Mouse (Mus musculus) forebrain, embryonic 11.5 days (tissue): Measurements from ENCODE around the gene C3. TPM values are rescaled to one million over a fixed set of nuclear protein-coding genes. Genes with fewer than 3 reads are reported as not detected.

Source experiments
- ATAC-seq: fragments of 200-750 bp; cut with Nextera tagmentation; replicated peaks from 2 replicates; pipeline ENCODE4 v1.8.0; 2017; ENCODE audit warnings: moderate TSS enrichment; ENCODE audit not compliant: low FRiP score
- DNase-seq: peaks from one replicate; pipeline ENCODE4 v3.0.0-alpha.2; 2017; ENCODE audit warnings: low spot score
- H3K27ac ChIP-seq: fragments of 300-500 bp; sonication (generic); 2 replicates; pipeline ENCODE4 v1.5.1; 2014; ENCODE audit warnings: low read depth, low read length
- H3K27me3 ChIP-seq: fragments of 300-500 bp; sonication (generic); 2 replicates; pipeline ENCODE4 v1.6.1; 2014; ENCODE audit warnings: mild to moderate bottlenecking, low read length, mixed read lengths; ENCODE audit not compliant: control insufficient read depth, insufficient read depth
- H3K36me3 ChIP-seq: fragments of 300-500 bp; sonication (generic); 2 replicates; pipeline ENCODE4 v1.6.1; 2014; ENCODE audit warnings: mild to moderate bottlenecking, low read length, moderate library complexity, mixed read lengths; ENCODE audit not compliant: control insufficient read depth, insufficient read depth
- H3K4me1 ChIP-seq: fragments of 300-500 bp; sonication (generic); replicated peaks from 2 replicates; pipeline ENCODE4 v1.6.1; 2014; ENCODE audit warnings: low read length, mixed read lengths; ENCODE audit not compliant: control insufficient read depth, insufficient read depth
- H3K4me2 ChIP-seq: fragments of 300-500 bp; sonication (generic); 2 replicates; pipeline ENCODE4 v1.6.1; 2014; ENCODE audit warnings: low read depth, mild to moderate bottlenecking, low read length, moderate library complexity, mixed read lengths; ENCODE audit not compliant: severe bottlenecking
- H3K4me3 ChIP-seq: fragments of 300-500 bp; sonication (generic); 2 replicates; pipeline ENCODE4 v1.5.1; 2014; ENCODE audit warnings: low read depth, low read length
- H3K9ac ChIP-seq: fragments of 300-500 bp; sonication (generic); 2 replicates; pipeline ENCODE4 v1.6.1; 2014; ENCODE audit warnings: low read length
- H3K9me3 ChIP-seq: fragments of 300-500 bp; sonication (generic); 2 replicates; pipeline ENCODE4 v1.6.1; 2016; ENCODE audit warnings: low read length, mixed read lengths; ENCODE audit not compliant: control insufficient read depth
- WGBS: fragments of 180-500 bp; shearing (Covaris S2); extraction: QIAGEN DNeasy Blood & Tissue Kit; methylation state at CpG from one replicate; pipeline ENCODE4 v1.1.7; 2014; 5-methylcytosine and 5-hydroxymethylcytosine counted together
- microRNA-seq: library from miRNA; unstranded; fragments of <30 nt; microRNA quantifications from one replicate; pipeline ENCODE4, GENCODE M21; 2016; ENCODE audit not compliant: insufficient number of aligned reads
- polyA plus RNA-seq: library from polyadenylated mRNA; unstranded; fragments of >200 nt; fragmentation: Nextera tagmentation; extraction: Ambion mirVana; gene quantifications from 2 replicates; pipeline ENCODE4 v1.2.1, GENCODE M21; 2014

C3 gene
- polyA plus RNA-seq, 1 experiment from 2014 or later = not detected

DNA sequence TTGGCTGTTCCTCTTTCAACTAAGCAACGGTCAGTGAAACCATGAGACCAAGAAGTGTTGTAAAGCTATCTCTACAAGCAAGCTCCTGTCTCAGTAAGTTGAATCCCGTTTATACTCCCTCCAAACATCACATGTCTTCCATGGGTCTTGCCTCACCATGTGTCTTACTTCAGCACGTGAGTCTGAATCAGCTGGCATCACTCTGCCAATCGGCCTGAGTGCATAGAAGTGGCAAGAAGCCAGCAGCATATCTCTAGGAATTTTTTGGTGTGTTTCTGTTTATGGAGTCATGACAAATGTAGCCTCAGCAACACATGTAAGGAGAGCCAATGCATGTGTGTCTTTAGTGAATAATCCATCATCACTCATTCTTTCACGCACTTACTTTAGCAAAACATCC, 55.6 kb downstream of the C3 start:
- H3K27me3 ChIP-seq = no peaks in the 10 kb centered on the region

DNA sequence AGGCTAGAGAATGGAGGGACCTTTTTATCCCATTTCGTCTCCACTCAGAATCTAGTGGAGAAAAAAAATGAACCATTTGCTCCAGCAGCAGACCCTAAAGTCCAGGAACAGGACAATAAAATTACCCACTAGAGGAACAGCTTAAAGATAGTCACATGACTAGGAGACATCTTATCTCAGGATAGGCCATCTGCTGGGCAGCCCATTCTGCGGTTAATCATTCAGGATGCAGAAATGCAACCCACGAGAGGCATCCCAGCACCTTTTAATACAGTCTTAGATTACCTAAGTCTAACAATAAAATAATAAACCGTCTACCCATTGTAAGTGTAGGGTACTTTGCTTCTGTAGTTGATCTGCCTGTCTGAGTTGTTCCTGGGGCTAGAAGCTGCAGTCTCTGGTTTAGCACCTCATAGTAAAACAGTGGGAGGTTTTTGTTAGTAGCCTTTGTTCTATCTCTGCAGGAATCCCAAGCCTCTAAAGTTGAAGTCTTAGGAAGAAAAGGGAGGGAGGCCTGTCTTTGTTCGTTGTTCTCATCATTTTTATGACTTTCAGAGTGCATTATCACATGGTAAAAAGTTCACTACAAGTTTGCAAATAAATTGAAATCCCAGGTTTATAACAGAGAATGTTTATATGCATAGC, 57.2 kb downstream of the C3 start:
- no peak overlapping the region for H3K4me2 ChIP-seq
- H3K27ac ChIP-seq = no peak overlapping the region
- no peaks in the 10 kb centered on the region for H3K9me3 ChIP-seq
- H3K36me3 ChIP-seq = no peaks in the 10 kb centered on the region
- 57% methylated on average over 5 of the region's 5 CpGs for WGBS
- no peak overlapping the region for H3K4me3 ChIP-seq
- 0 out of 2 replicates have a peak, but pooled peaks cover 1% of the 10 kb centered on the region for H3K4me1 ChIP-seq
- ATAC-seq = no peak
- no peak for DNase-seq
- no peak overlapping the region for H3K9ac ChIP-seq
- H3K27me3 ChIP-seq = no peaks in the 10 kb centered on the region

More for the DNA sequence above, 55.6 kb downstream of the C3 start:
- 84% methylated on average over 5 of the region's 5 CpGs for WGBS
- Histone ChIP-seq H3K4me1 (no peaks in the 10 kb centered on the region), H3K36me3 (no peaks in the 10 kb centered on the region), H3K4me3 (no peak overlapping the region), H3K9ac (no peak overlapping the region), H3K4me2 (no peak overlapping the region), H3K9me3 (no peaks in the 10 kb centered on the region), H3K27ac (no peak overlapping the region)
- DNase-seq (no peak), ATAC-seq (no peak)

- Histone ChIP-seq H3K4me2 (peak overlapping the region; percentile 16; the same call in 1 of the 2 replicates), H3K4me3 (no peak overlapping the region), H3K36me3 (no peaks in the 10 kb centered on the region), H3K27ac (no peak overlapping the region), H3K9ac (no peak overlapping the region), H3K9me3 (no peaks in the 10 kb centered on the region), H3K27me3 (no peaks in the 10 kb centered on the region), H3K4me1 (0 out of 2 replicates have a peak, but pooled peaks cover 1% of the 10 kb centered on the region)
- WGBS = 8% methylated on average over 10 of the region's 11 CpGs
- DNase-seq (peak; percentile 94), ATAC-seq (peak; percentile 74)
Observed at GRCm38 (mm10) chr17:57166800-57167791, 60.8 kb downstream of the C3 start.

Small RNAs within 50 kb of the gene (microRNA-seq; reads per million reads assigned to microRNA genes)
- not detected for gene Mir6978

Other genes with a start within 250 kb of the C3 start
- not detected in 2 replicates for gene Acer1, start 246.0 kb downstream of the C3 start, polyA plus RNA-seq
- gene Clpp, start 237.8 kb downstream of the C3 start, polyA plus RNA-seq = 151 and 166 TPM in 2 replicates
- 29.3 and 34.8 TPM in 2 replicates for gene Alkbh7, start 230.8 kb downstream of the C3 start, polyA plus RNA-seq
- 0.76 TPM in 1 of 2 replicates, not detected in the other for gene Pspn, start 228.1 kb downstream of the C3 start, polyA plus RNA-seq
- 77.3 and 82.7 TPM in 2 replicates for gene Gtf2f1, start 216.8 kb downstream of the C3 start, polyA plus RNA-seq
- gene Gm17949, start 216.7 kb downstream of the C3 start, polyA plus RNA-seq = 0.27 and 0.39 TPM in 2 replicates
- 62.9 and 67.6 TPM in 2 replicates for gene Khsrp, start 196.6 kb downstream of the C3 start, polyA plus RNA-seq
- gene Slc25a41, start 186.5 kb downstream of the C3 start, polyA plus RNA-seq = not detected in 2 replicates
- 1.5 and 1.9 TPM in 2 replicates for gene Crb3, start 169.0 kb downstream of the C3 start, polyA plus RNA-seq
- 19.9 and 21.5 TPM in 2 replicates for gene Slc25a23, start 168.3 kb downstream of the C3 start, polyA plus RNA-seq
- 4.6 and 5.7 TPM in 2 replicates for gene Dennd1c, start 149.6 kb downstream of the C3 start, polyA plus RNA-seq
- 81.6 and 99.7 TPM in 2 replicates for gene Tubb4a, start 140.4 kb downstream of the C3 start, polyA plus RNA-seq
- gene Tnfsf9, start 122.8 kb downstream of the C3 start, polyA plus RNA-seq = 10.9 and 12.9 TPM in 2 replicates
- gene Cd70, start 78.4 kb downstream of the C3 start, polyA plus RNA-seq = not detected in 2 replicates
- 0.13 and 0.19 TPM in 2 replicates for gene Tnfsf14, start 34.0 kb downstream of the C3 start, polyA plus RNA-seq
- gene Gpr108, start 20.3 kb upstream of the C3 start, polyA plus RNA-seq = 22.3 and 22.8 TPM in 2 replicates
- 31.1 and 32.5 TPM in 2 replicates for gene Trip10, start 21.3 kb upstream of the C3 start, polyA plus RNA-seq
- gene Vav1, start 51.0 kb upstream of the C3 start, polyA plus RNA-seq = 1.4 TPM in 2 replicates
- gene Adgre1, start 130.6 kb upstream of the C3 start, polyA plus RNA-seq = 2.0 and 2.3 TPM in 2 replicates